10 mouse cellular contexts compared by ENCODE assay signal in genomic region chr2:38471745-38472144, GRCm38 (mm10). TPM values are rescaled to one million over a fixed set of nuclear protein-coding genes. Genes with fewer than 3 reads are reported as not detected.
DNase-seq lines count a peak whose midpoint lies in the region; ATAC-seq lines count a peak whose summit lies in the region.
"Had no signal": no experiment of that assay in that cellular context is flagged by ENCODE, and none has a peak within 500 bp of the region (broad histone marks: within the 10 kb centered on the region; RNA-seq: fewer than 3 reads in every experiment).

No protein-coding gene starts in this region.

- peak; percentile 73 to 76 for ATAC-seq in hematopoietic stem cell, adult 5-6 weeks (replicated peaks in 1 of 2; ENCODE audit: insufficient read depth in 1 of 2, low FRiP score in 2 of 2, low TSS enrichment in 1 of 2, low read depth in 1 of 2, poor library complexity in 2 of 2, severe bottlenecking in 2 of 2)
- ATAC-seq in kidney, embryonic 15.5 days (replicated peaks; ENCODE audit: low FRiP score), result no peak

- H3K4me1 ChIP-seq in kidney, embryonic 15.5 days, result no peaks in the 10 kb centered on the region
- H3K4me1 ChIP-seq: embryonic facial prominence, embryonic 13.5 days; neural tube, embryonic 12.5 days had no signal

- whole genome bisulfite sequencing in kidney, embryonic 15.5 days, result 73% methylated on average over 5 of the region's 5 CpGs

- no peak overlapping the region for H3K9ac ChIP-seq in kidney, embryonic 15.5 days
- H3K9ac ChIP-seq: embryonic facial prominence, embryonic 13.5 days; neural tube, embryonic 12.5 days had no signal

- no peaks in the 10 kb centered on the region for H3K9me3 ChIP-seq in kidney, embryonic 15.5 days (replicated peaks)
- H3K9me3 ChIP-seq: embryonic facial prominence, embryonic 13.5 days; neural tube, embryonic 12.5 days had no signal

- H3K27ac ChIP-seq in kidney, embryonic 15.5 days, result no peak overlapping the region
- H3K27ac ChIP-seq: embryonic facial prominence, embryonic 13.5 days; neural tube, embryonic 12.5 days had no signal

- H3K27me3 ChIP-seq in kidney, embryonic 15.5 days, result no peaks in the 10 kb centered on the region
- H3K27me3 ChIP-seq: embryonic facial prominence, embryonic 13.5 days; neural tube, embryonic 12.5 days had no signal

- intact Hi-C loops in left cerebral cortex, postnatal 4 days (cut with DNase I), result no loop called here
- intact Hi-C loops in gastrocnemius, postnatal 14 days (cut with DNase I; ENCODE audit: low total_unique reads), result no loop called here

- no peak overlapping the region for H3K4me2 ChIP-seq in kidney, embryonic 15.5 days
- H3K4me2 ChIP-seq: embryonic facial prominence, embryonic 13.5 days; neural tube, embryonic 12.5 days had no signal

- H3K4me3 ChIP-seq in kidney, embryonic 15.5 days (replicated peaks), result no peak overlapping the region
- H3K4me3 ChIP-seq: embryonic facial prominence, embryonic 13.5 days; neural tube, embryonic 12.5 days had no signal

- no peaks in the 10 kb centered on the region for H3K36me3 ChIP-seq in kidney, embryonic 15.5 days
- H3K36me3 ChIP-seq: embryonic facial prominence, embryonic 13.5 days; neural tube, embryonic 12.5 days had no signal

- peak; percentile 45 for DNase-seq in CD4-positive, CD25-positive, alpha-beta regulatory T cell, adult 2 months (ENCODE audit: low read depth, low spot score)
- peak; percentile 15 for DNase-seq in T-cell, adult 2 months (ENCODE audit: low spot score)
- peak; percentile 48 to 68 for DNase-seq in natural killer cell, adult 2 months (ENCODE audit: low spot score in 2 of 2)
- no peak for DNase-seq in left cerebral cortex, postnatal 4 days
- DNase-seq in gastrocnemius, postnatal 14 days, result no peak
- DNase-seq: kidney, adult 8-10 months had no signal

RNA-seq across cellular contexts. Expression of gene Nek6, which starts 39.7 kb away (rescaled TPM):
- total RNA-seq in hematopoietic stem cell, adult 5-6 weeks (2017), result 6.9 and 14.1 TPM in 2 replicates
- 69.3 and 73.1 TPM in 2 replicates for polyA plus RNA-seq in kidney, embryonic 15.5 days (2015; fragmentation: Nextera tagmentation; extraction: Ambion mirVana)
- 10 to 100 TPM; 29.0 to 33.7 TPM for total RNA-seq in left cerebral cortex, postnatal 4 days (2021)
- total RNA-seq in gastrocnemius, postnatal 14 days (2021), result 10 to 100 TPM; 15.4 to 16.6 TPM

Comparison
In these comparisons a context has a peak if more than half of its experiments do, and no peak if none do; other contexts are left out.
1. DNase-seq: peak in CD4-positive, CD25-positive, alpha-beta regulatory T cell, adult 2 months (single experiment), T-cell, adult 2 months (single experiment) and natural killer cell, adult 2 months (2 of 2); none in left cerebral cortex, postnatal 4 days (single experiment) and gastrocnemius, postnatal 14 days (single experiment).